Mouse (Mus musculus) kidney, postnatal 0 days (tissue): ENCODE results near the gene Icmt. TPM values are rescaled to one million over a fixed set of nuclear protein-coding genes. Genes with fewer than 3 reads are reported as not detected.

Experiments
- ATAC-seq: fragments of 200-750 bp; cut with Nextera tagmentation; replicated peaks from 2 replicates; pipeline ENCODE4 v1.8.0; 2017; ENCODE audit warnings: low read depth, moderate number of reproducible peaks, moderate TSS enrichment, moderate library complexity; ENCODE audit not compliant: low FRiP score
- DNase-seq: peaks from one replicate; pipeline ENCODE4 v3.0.0-alpha.2; 2016; ENCODE audit warnings: low spot score
- H3K27ac ChIP-seq: fragments of 300-500 bp; sonication (generic); 2 replicates; pipeline ENCODE4 v1.5.1; 2014; ENCODE audit warnings: mild to moderate bottlenecking
- H3K27me3 ChIP-seq: fragments of 300-500 bp; sonication (generic); 2 replicates; pipeline ENCODE4 v1.6.1; 2014; ENCODE audit warnings: low read length, mixed read lengths; ENCODE audit not compliant: insufficient read depth
- H3K36me3 ChIP-seq: fragments of 300-500 bp; sonication (generic); 2 replicates; pipeline ENCODE4 v1.6.1; 2014; ENCODE audit warnings: low read length, mixed read lengths; ENCODE audit not compliant: insufficient read depth
- H3K4me1 ChIP-seq: fragments of 300-500 bp; sonication (generic); replicated peaks from 2 replicates; pipeline ENCODE4 v1.6.1; 2014; ENCODE audit warnings: antibody characterized with exemption, low read length, mixed read lengths; ENCODE audit not compliant: insufficient read depth
- H3K4me2 ChIP-seq: fragments of 300-500 bp; sonication (generic); 2 replicates; pipeline ENCODE4 v1.6.1; 2014; ENCODE audit warnings: mild to moderate bottlenecking, low read length, moderate library complexity, mixed read lengths
- H3K4me3 ChIP-seq: fragments of 300-500 bp; sonication (generic); replicated peaks from 2 replicates; pipeline ENCODE4 v1.5.1; 2014; ENCODE audit warnings: low read depth, low read length
- H3K9ac ChIP-seq: fragments of 300-500 bp; sonication (generic); 2 replicates; pipeline ENCODE4 v1.6.1; 2014; ENCODE audit warnings: low read depth, low read length
- H3K9me3 ChIP-seq: fragments of 300-500 bp; sonication (generic); replicated peaks from 2 replicates; pipeline ENCODE4 v1.6.1; 2016; ENCODE audit warnings: low read length, inconsistent platforms, mixed read lengths
- CTCF ChIP-seq: IDR thresholded peaks from 2 replicates; pipeline ENCODE4 v1.5.1; 2016; ENCODE audit warnings: antibody characterized with exemption, low read depth, mild to moderate bottlenecking, moderate library complexity
- WGBS: fragments of 180-500 bp; shearing (Covaris S2); extraction: QIAGEN DNeasy Blood & Tissue Kit; methylation state at CpG from one replicate; pipeline ENCODE4 v1.1.7; 2014; 5-methylcytosine and 5-hydroxymethylcytosine counted together
- polyA plus RNA-seq: library from polyadenylated mRNA; unstranded; fragments of >200 nt; fragmentation: Nextera tagmentation; extraction: Ambion mirVana; gene quantifications from 2 replicates; pipeline ENCODE4 v1.2.1, GENCODE M21; 2015

The Icmt gene
- polyA plus RNA-seq, 1 experiment from 2014 or later = 20.0 TPM

GRCm38 (mm10) chr4:152267748-152268369, 29.2 kb upstream of the Icmt start:
- H3K4me3 ChIP-seq = no peak overlapping the region
- 65% methylated on average over 13 of the region's 13 CpGs for WGBS
- ATAC-seq (no peak), DNase-seq (no peak)
- no peak overlapping the region for H3K9ac ChIP-seq
- H3K4me1 ChIP-seq = peaks cover 16% of the 10 kb centered on the region
- no peaks in the 10 kb centered on the region for H3K27me3 ChIP-seq
- no peaks in the 10 kb centered on the region for H3K36me3 ChIP-seq
- H3K4me2 ChIP-seq = no peak overlapping the region
- no peaks in the 10 kb centered on the region for H3K9me3 ChIP-seq
- no peak overlapping the region for H3K27ac ChIP-seq
- TF ChIP-seq CTCF = no peak

- H3K4me1 ChIP-seq = peaks cover 14% of the 10 kb centered on the region; the same call in 1 of the 2 replicates
- no peaks in the 10 kb centered on the region for H3K9me3 ChIP-seq
- 89% methylated on average over 13 of the region's 13 CpGs for WGBS
- TF ChIP-seq CTCF = no peak
- H3K4me2 ChIP-seq = no peak overlapping the region
- no peak overlapping the region for H3K27ac ChIP-seq
- no peak for DNase-seq
- H3K4me3 ChIP-seq = no peak overlapping the region
- H3K9ac ChIP-seq = no peak overlapping the region
- no peak for ATAC-seq
- no peaks in the 10 kb centered on the region for H3K36me3 ChIP-seq
- no peaks in the 10 kb centered on the region for H3K27me3 ChIP-seq
Observed at GRCm38 (mm10) chr4:152269967-152270366, 27.1 kb upstream of the Icmt start.

- ATAC-seq (no peak), DNase-seq (no peak)
- Histone ChIP-seq H3K9ac (no peak overlapping the region), H3K4me1 (peaks cover 13% of the 10 kb centered on the region; the same call in 1 of the 2 replicates), H3K9me3 (no peaks in the 10 kb centered on the region), H3K27me3 (no peaks in the 10 kb centered on the region), H3K36me3 (no peaks in the 10 kb centered on the region), H3K4me2 (no peak overlapping the region), H3K27ac (no peak overlapping the region), H3K4me3 (no peak overlapping the region)
- no peak for TF ChIP-seq CTCF
- WGBS = 61% methylated on average over 9 of the region's 9 CpGs
Observed at GRCm38 (mm10) chr4:152270599-152270998, 26.4 kb upstream of the Icmt start.

- Histone ChIP-seq H3K36me3 (no peaks in the 10 kb centered on the region), H3K27ac (no peak overlapping the region), H3K4me1 (peaks cover 13% of the 10 kb centered on the region; the same call in 1 of the 2 replicates), H3K9ac (no peak overlapping the region), H3K4me3 (no peak overlapping the region), H3K4me2 (no peak overlapping the region), H3K27me3 (no peaks in the 10 kb centered on the region), H3K9me3 (no peaks in the 10 kb centered on the region)
- 97% methylated on average over 11 of the region's 11 CpGs for WGBS
- DNase-seq (no peak), ATAC-seq (no peak)
- TF ChIP-seq CTCF = no peak
Observed at GRCm38 (mm10) chr4:152271334-152271733, 25.7 kb upstream of the Icmt start.

- TF ChIP-seq CTCF = no peak
- Histone ChIP-seq H3K9ac (no peak overlapping the region), H3K4me1 (peaks cover 13% of the 10 kb centered on the region; the same call in 1 of the 2 replicates), H3K27ac (no peak overlapping the region), H3K9me3 (no peaks in the 10 kb centered on the region), H3K4me3 (no peak overlapping the region), H3K27me3 (no peaks in the 10 kb centered on the region), H3K4me2 (no peak overlapping the region), H3K36me3 (no peaks in the 10 kb centered on the region)
- WGBS = 62% methylated on average over 7 of the region's 7 CpGs
- DNase-seq (no peak), ATAC-seq (no peak)
Observed at GRCm38 (mm10) chr4:152272006-152272405, 25.0 kb upstream of the Icmt start.

- peak; percentile 62 for TF ChIP-seq CTCF
- Histone ChIP-seq H3K9ac (no peak overlapping the region), H3K9me3 (no peaks in the 10 kb centered on the region), H3K36me3 (no peaks in the 10 kb centered on the region), H3K4me1 (peaks cover 13% of the 10 kb centered on the region; the same call in 1 of the 2 replicates), H3K4me2 (no peak overlapping the region), H3K27ac (peak overlapping the region; percentile 58), H3K4me3 (no peak overlapping the region), H3K27me3 (no peaks in the 10 kb centered on the region)
- ATAC-seq (no peak; the same call in 1 of the 2 replicates), DNase-seq (peak; percentile 70)
- WGBS = 18% methylated on average over 9 of the region's 9 CpGs
Observed at GRCm38 (mm10) chr4:152272449-152273049, 24.5 kb upstream of the Icmt start.
